Mouse (Mus musculus) cerebellum, adult 9-10 months (tissue): ENCODE results near the gene Rasa1.

Experiments
- DNase-seq: peaks from one replicate; pipeline ENCODE4 v3.0.0; 2022

Gene Rasa1

GRCm38 (mm10) chr13:85288843-85289713, at the start of gene Rasa1:
Rasa1 (minus strand) TSS chr13:85289130.
- peak; percentile 95 for DNase-seq

GRCm38 (mm10) chr13:85311547-85311946, 22.6 kb upstream of the Rasa1 start:
- DNase-seq: peak; percentile 66

GRCm38 (mm10) chr13:85310968-85311367, 22.0 kb upstream of the Rasa1 start:
- DNase-seq: peak; percentile 79

GRCm38 (mm10) chr13:85310483-85310882, 21.6 kb upstream of the Rasa1 start:
- DNase-seq: no peak

- no peak for DNase-seq
These were observed 17.1 kb upstream of the Rasa1 start for GRCm38 (mm10) chr13:85306039-85306438.

- no peak for DNase-seq
These were observed 1.7 kb upstream of the Rasa1 start for GRCm38 (mm10) chr13:85290651-85291050.

- no peak for DNase-seq
These were observed 422 bp downstream of the Rasa1 start for GRCm38 (mm10) chr13:85288574-85288842.

GRCm38 (mm10) chr13:85287876-85288573, 905 bp downstream of the Rasa1 start:
- DNase-seq: peak; percentile 61

GRCm38 (mm10) chr13:85282626-85283025, 6.3 kb downstream of the Rasa1 start:
- DNase-seq: no peak

- no peak for DNase-seq
These were observed 10.0 kb downstream of the Rasa1 start for GRCm38 (mm10) chr13:85278951-85279350.

GRCm38 (mm10) chr13:85274572-85274971, 14.4 kb downstream of the Rasa1 start:
- no peak for DNase-seq

GRCm38 (mm10) chr13:85273788-85274187, 15.1 kb downstream of the Rasa1 start:
- DNase-seq: no peak

- DNase-seq: peak; percentile 28
These were observed 50.2 kb downstream of the Rasa1 start for GRCm38 (mm10) chr13:85238760-85239159.

GRCm38 (mm10) chr13:85218656-85219055, 70.3 kb downstream of the Rasa1 start:
- DNase-seq: no peak

GRCm38 (mm10) chr13:85210353-85210752, 78.6 kb downstream of the Rasa1 start:
- DNase-seq: peak; percentile 62

GRCm38 (mm10) chr13:85208656-85209055, 80.3 kb downstream of the Rasa1 start:
- DNase-seq: no peak

- DNase-seq: no peak
These were observed 81.4 kb downstream of the Rasa1 start for GRCm38 (mm10) chr13:85207493-85207892.

- no peak for DNase-seq
These were observed 97.7 kb downstream of the Rasa1 start for GRCm38 (mm10) chr13:85191253-85191652.

- DNase-seq: no peak
These were observed 99.2 kb downstream of the Rasa1 start for GRCm38 (mm10) chr13:85189644-85190121.

- peak; percentile 93 for DNase-seq
These were observed 99.9 kb downstream of the Rasa1 start, which contains the start of gene Ccnh for GRCm38 (mm10) chr13:85188903-85189643. Ccnh (plus strand) TSS chr13:85189408.
